Mouse (Mus musculus) ES-Bruce4 (cell line): ENCODE measurements around the gene Nrxn1. TPM values are rescaled to one million over a fixed set of nuclear protein-coding genes. Genes with fewer than 3 reads are reported as not detected.
"Not testable (repeated sequence)": the region's sequence is repeated elsewhere in the genome, so short reads cannot be mapped to it uniquely, and the experiment has no call there.

Experiments used
- H3K27ac ChIP-seq: 2 replicates; pipeline ENCODE4 v1.5.1; 2012; ENCODE audit warnings: low read length, inconsistent platforms; ENCODE audit not compliant: insufficient read depth
- H3K27me3 ChIP-seq: 2 replicates; pipeline ENCODE4 v1.6.1; 2012; ENCODE audit warnings: mild to moderate bottlenecking, low read length, inconsistent platforms; ENCODE audit not compliant: control insufficient read depth, poor library complexity, insufficient read depth, severe bottlenecking
- H3K36me3 ChIP-seq: 2 replicates; pipeline ENCODE4 v1.6.1; 2012; ENCODE audit warnings: inconsistent platforms, mild to moderate bottlenecking, low read length, moderate library complexity; ENCODE audit not compliant: control insufficient read depth, poor library complexity, insufficient read depth, severe bottlenecking
- H3K4me1 ChIP-seq: one replicate; pipeline ENCODE4 v1.8.1; 2011; ENCODE audit warnings: low read length; ENCODE audit not compliant: control insufficient read depth, insufficient read depth
- H3K4me3 ChIP-seq: 2 replicates; pipeline ENCODE4 v1.5.1; 2011; ENCODE audit warnings: low read depth, mild to moderate bottlenecking, low read length
- H3K9ac ChIP-seq: 2 replicates; pipeline ENCODE4 v1.6.1; 2012; ENCODE audit warnings: low read depth, mild to moderate bottlenecking, inconsistent platforms; ENCODE audit not compliant: poor library complexity, severe bottlenecking
- H3K9me3 ChIP-seq: replicated peaks from 2 replicates; pipeline ENCODE4 v1.6.1; 2012; ENCODE audit warnings: mild to moderate bottlenecking, low read length, inconsistent platforms; ENCODE audit not compliant: control insufficient read depth, poor library complexity, insufficient read depth, severe bottlenecking
- CTCF ChIP-seq: IDR thresholded peaks from one replicate; pipeline ENCODE4 v1.8.1; 2011; ENCODE audit warnings: low read depth, low read length
- EP300 ChIP-seq: IDR thresholded peaks from 2 replicates; pipeline ENCODE4 v1.6.1; 2011; ENCODE audit warnings: low read depth, low read length; ENCODE audit not compliant: insufficient read depth
- POLR2A ChIP-seq: IDR thresholded peaks from one replicate; pipeline ENCODE4 v1.8.1; 2011; ENCODE audit warnings: low read length; ENCODE audit not compliant: insufficient read depth
- polyA plus RNA-seq: library from polyadenylated mRNA; stranded (reverse); fragments of >200 nt; gene quantifications from 2 replicates; pipeline ENCODE4 v1.2.4, GENCODE M21; 2011; ENCODE audit warnings: low read depth; ENCODE audit not compliant: missing spikeins, insufficient read depth, insufficient read length

Nrxn1 gene
- polyA plus RNA-seq, 1 experiment: 5.6 TPM

- Histone ChIP-seq H3K9me3 (no peaks in the 10 kb centered on the region), H3K9ac (no peak overlapping the region), H3K4me1 (no peaks in the 10 kb centered on the region), H3K4me3 (no peak overlapping the region), H3K27ac (no peak overlapping the region), H3K27me3 (no peaks in the 10 kb centered on the region), H3K36me3 (no peaks in the 10 kb centered on the region)
- TF ChIP-seq POLR2A (no peak), CTCF (no peak), EP300 (no peak)
These were observed 546.1 kb downstream of the Nrxn1 start for GRCm38 (mm10) chr17:90546806-90547205.

- Histone ChIP-seq H3K36me3 (no peaks in the 10 kb centered on the region), H3K27me3 (no peaks in the 10 kb centered on the region), H3K9ac (no peak overlapping the region), H3K27ac (no peak overlapping the region), H3K4me1 (no peaks in the 10 kb centered on the region), H3K4me3 (no peak overlapping the region), H3K9me3 (no peaks in the 10 kb centered on the region)
- no peak for TF ChIP-seq POLR2A
- TF ChIP-seq EP300: no peak
- no peak for TF ChIP-seq CTCF
These were observed 548.1 kb downstream of the Nrxn1 start for GRCm38 (mm10) chr17:90544639-90545259.

DNA sequence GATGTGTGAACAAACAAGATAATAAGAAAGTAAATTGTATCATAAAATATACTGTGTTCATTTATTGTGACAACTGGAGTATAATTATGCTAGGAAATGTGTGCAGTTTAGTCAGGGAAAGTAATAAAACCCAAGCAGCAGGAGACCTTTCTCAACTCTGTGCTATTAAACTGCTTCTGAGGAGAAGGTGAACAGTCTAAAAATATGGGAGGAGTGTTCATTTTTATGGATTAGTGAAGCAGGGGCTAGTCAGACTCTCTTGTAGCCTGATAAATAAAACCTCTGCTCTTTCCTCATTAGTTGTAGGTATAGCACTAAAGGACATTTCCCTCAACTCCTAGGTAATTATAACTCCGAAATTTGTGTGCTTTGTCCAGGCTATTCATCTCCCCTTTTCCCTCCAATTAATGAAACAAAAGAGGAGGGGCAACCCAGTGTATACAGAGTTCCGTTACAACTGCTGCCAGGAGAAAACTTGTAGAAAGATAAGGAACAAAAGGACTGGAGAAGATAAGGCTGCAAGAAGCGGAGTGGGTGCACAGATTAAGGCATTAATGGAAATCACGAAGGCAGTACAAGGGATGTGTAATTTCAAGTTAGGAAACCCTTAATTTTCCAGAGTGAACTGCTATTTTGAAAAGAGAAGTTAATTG lies 548.8 kb downstream of the Nrxn1 start:
- Histone ChIP-seq H3K27ac (no peak overlapping the region), H3K9ac (no peak overlapping the region), H3K4me1 (no peaks in the 10 kb centered on the region), H3K4me3 (no peak overlapping the region), H3K9me3 (no peaks in the 10 kb centered on the region), H3K36me3 (no peaks in the 10 kb centered on the region), H3K27me3 (no peaks in the 10 kb centered on the region)
- TF ChIP-seq POLR2A: no peak
- TF ChIP-seq CTCF: no peak
- TF ChIP-seq EP300: no peak

GRCm38 (mm10) chr17:90531443-90531842 lies 561.4 kb downstream of the Nrxn1 start:
- H3K4me1 ChIP-seq: no peaks in the 10 kb centered on the region
- H3K9me3 ChIP-seq: no peaks in the 10 kb centered on the region
- no peaks in the 10 kb centered on the region for H3K27me3 ChIP-seq
- H3K9ac ChIP-seq: no peak overlapping the region
- TF ChIP-seq POLR2A (no peak), CTCF (no peak)
- no peak overlapping the region for H3K27ac ChIP-seq
- H3K36me3 ChIP-seq: no peaks in the 10 kb centered on the region
- no peak overlapping the region for H3K4me3 ChIP-seq

DNA sequence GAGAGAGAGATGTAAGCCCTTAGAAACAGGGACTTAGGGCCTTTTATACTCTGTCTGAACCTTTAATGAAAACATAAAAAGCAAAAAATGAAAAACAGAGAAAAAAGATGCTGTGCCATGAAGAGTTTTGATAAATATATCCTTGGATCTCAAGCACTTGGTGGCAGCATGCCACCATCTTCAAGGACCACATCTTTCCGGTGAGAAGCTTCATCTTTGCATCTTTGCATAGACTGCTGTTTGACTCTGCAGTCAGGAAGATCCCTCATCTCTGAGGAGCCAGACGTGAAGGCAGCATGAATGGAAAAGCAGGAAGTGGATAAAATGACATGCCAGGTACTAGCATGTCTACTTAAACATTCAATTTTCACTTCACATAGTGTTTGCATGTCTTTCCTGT lies 586.8 kb downstream of the Nrxn1 start:
- TF ChIP-seq POLR2A (no peak), EP300 (no peak), CTCF (no peak)
- H3K9ac ChIP-seq: no peak overlapping the region
- no peak overlapping the region for H3K4me3 ChIP-seq
- H3K4me1 ChIP-seq: no peaks in the 10 kb centered on the region
- H3K27ac ChIP-seq: no peak overlapping the region
- H3K9me3 ChIP-seq: no peaks in the 10 kb centered on the region
- H3K27me3 ChIP-seq: no peaks in the 10 kb centered on the region
- H3K36me3 ChIP-seq: no peaks in the 10 kb centered on the region

DNA sequence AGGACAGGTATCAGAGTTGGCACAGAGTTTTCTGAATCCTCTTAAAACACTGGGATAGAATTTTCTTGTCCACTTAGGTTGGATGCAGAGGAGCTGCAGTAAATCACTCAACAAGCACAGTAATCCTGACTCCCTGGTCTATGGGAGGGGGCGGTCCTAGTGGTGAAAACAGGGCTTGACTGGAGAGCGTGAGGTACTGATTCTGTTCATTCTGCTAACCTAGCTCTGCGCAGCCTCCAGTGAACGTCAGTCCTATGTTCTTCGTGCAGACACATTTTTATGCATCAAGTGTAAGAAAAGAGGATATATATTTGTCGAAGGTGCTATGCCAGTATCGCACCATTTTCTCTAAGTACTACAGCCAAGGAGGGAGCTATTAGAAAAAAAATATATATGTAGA lies 588.9 kb downstream of the Nrxn1 start:
- not testable (repeated sequence) for H3K27ac ChIP-seq, H3K9ac ChIP-seq, H3K36me3 ChIP-seq, H3K4me3 ChIP-seq, H3K27me3 ChIP-seq, H3K4me1 ChIP-seq, H3K9me3 ChIP-seq
